Mouse (Mus musculus): ENCODE measurements around the gene Hdgfl3.

- TF ChIP-seq CTCF (conservative IDR thresholded peaks at IDR 0.05; ENCODE audit: low read length), result no peak
- TF ChIP-seq POU5F1 (IDR thresholded peaks at IDR 0.05; ENCODE audit: borderline replicate concordance, low read length), result no peak
Observed at GRCm38 (mm10) chr7:81918316-81918715, 16.0 kb downstream of the Hdgfl3 start.
